Mouse (Mus musculus) thymus, adult 18-20 months (tissue): ENCODE measurements around the gene Fam13a.

ENCODE experiments used
- DNase-seq, 2 experiments: peaks; one replicate each; pipeline ENCODE4 v3.0.0; 2022; ENCODE audit warnings: mixed read lengths in 2 of 2

Gene Fam13a

GRCm38 (mm10) chr6:58998528-58998927 is 25.8 kb downstream of the Fam13a start:
- DNase-seq, result no peak

- no peak for DNase-seq
Measured at GRCm38 (mm10) chr6:58989149-58989548, 35.2 kb downstream of the Fam13a start.

DNA sequence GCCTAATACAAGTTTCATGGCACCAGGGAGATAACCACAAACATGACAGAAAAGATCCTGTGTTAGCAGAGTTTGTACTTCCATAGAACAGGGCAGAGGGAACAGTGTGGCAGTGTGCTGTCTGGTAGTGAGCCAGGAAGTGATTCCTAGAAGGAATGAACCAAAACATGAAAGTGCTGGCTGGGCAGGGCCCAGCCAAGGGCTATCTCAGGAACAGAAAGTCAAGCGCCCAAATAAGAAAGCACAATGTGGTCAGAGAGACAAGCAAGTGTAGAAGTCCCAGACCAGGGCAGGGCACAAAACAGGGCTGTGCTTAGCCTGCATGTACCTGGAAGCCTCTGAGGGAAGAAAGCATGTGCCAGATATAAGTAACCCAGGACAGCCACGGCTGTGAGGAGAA is 35.6 kb downstream of the Fam13a start:
- no peak for DNase-seq

DNA sequence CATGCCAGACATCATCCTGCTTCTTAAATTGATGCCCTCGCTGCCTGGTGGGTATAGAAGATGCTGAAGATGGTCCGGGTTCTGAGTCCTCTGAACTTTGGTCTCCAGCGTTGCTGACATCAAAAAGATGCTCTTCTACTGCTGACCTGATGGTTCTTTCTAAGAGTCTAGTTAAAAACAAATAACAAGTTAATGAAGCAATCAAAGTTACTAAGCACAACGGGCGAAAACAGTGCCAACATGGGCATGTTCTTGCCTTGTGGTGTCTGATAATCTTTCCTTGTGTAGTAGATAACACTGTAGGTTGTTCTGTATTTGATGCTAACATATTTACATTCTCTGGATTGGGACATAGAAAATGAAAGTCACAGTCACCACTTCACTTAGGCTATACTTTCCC is 37.2 kb downstream of the Fam13a start:
- DNase-seq, result no peak

DNA sequence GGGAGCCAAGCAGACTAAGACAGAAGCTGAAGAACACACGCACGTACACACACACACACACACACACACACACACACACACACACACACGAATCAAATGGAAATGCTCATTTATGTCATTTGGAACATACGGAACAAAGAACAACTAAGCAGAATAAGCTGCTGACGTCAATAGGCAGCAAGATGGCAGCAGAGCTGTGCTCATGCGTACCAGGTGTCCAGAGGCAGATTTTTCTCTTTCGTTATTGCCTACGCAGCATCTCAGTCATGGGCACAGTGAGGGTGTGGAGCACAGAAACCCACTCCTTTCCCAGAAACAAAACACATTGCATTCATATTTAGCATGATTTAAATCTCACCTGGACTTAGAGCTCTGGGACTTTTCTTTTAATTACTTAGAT is 39.2 kb downstream of the Fam13a start:
- DNase-seq, result no peak

DNA sequence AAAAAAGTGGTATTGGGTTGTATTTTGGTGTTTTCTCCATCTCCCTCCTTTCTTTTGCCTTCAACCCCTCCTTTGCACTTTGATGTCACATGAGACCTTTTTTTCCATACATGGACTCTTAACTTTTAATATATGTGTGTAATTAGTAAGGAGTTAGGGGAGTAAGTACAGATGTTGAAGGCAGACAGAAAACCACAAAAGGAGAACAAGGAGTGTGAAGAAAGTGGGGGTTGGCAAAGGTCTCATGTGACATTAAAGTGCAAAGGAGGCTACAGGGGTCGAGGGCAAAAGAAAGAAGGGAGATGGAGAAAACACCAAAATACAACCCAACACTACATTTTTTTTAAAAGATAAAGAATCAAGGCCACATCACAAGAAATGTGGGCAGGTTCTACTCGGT is 49.1 kb downstream of the Fam13a start:
- no peak for DNase-seq

DNA sequence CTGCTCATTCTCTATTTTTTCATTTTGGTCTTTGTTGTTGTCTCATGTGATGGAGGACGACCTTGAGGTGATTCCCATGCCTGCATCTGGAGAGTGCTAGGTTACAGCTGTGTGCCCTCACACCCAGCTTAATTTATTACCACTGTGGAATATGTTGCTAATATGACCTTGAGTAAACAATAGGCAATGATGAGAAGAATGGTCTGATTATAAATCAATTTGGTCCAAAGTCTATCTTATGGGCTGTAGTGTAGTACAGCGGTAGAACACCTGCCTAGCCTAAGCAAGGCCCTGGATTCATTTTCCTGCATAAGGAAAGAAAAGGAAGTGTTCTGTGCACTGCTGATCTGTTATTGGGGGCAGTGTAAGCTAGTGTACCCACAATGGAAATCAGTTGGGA is 49.9 kb downstream of the Fam13a start:
- no peak for DNase-seq

DNA sequence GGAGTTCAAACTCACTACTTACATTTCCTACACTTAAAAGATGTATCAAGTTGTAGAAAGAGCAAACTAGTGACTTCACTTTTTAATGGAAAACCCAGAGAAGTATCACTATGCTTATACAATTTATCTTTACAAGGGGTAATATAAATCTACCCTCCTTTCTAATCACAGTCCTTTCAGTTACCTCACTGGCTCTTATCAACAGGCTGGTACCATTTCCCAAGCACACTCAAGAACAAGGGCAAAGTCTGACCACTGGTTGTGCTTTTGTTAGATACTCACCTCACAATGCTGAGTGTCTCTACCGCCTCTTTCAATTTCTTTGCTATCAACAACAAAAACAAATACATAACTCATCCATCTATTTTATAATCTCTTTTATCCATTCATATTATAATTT is 51.5 kb downstream of the Fam13a start:
- no peak for DNase-seq

DNA sequence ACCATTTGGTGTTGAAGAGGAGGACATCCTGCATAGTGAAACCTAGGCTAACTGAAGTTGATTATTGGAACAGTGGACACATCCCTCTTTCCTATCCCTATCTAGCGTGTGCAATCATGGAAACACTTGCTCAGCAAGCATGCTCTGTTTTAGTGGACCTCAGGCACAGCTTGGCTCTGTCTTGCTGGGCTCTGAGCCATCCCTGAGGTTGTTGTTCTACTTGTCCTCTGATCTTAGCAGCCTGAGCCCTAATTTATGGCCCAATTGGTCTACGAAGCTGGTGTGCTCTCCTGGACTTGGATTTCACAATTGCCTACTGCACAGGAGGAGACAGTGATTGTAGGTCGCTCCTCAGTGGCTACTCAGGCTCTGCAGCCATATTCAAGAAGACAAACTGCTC is 56.1 kb downstream of the Fam13a start:
- DNase-seq, result no peak

GRCm38 (mm10) chr6:58965071-58965831 is 59.1 kb downstream of the Fam13a start:
- DNase-seq, result no peak

- no peak for DNase-seq
Measured at GRCm38 (mm10) chr6:58964565-58964964, 59.8 kb downstream of the Fam13a start.

DNA sequence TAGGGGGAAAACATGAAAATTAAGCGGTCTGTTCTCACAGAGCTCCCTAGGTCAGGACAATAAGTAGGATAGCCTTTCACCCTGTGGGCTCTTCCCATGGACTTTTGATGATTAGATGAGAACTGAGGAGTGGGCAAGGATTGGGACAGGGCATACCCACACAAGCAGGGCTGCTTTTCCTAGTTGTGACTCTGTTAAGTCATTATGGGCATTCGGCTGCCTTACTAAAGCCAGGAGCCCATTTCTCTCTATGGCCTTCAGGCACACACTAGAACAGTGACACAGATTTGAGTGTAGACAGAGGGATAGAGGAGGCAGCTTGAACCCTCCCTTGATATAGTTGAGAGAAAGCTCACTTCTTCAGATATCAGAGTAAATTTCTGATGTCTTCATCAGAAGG is 60.3 kb downstream of the Fam13a start:
- DNase-seq, result no peak

DNA sequence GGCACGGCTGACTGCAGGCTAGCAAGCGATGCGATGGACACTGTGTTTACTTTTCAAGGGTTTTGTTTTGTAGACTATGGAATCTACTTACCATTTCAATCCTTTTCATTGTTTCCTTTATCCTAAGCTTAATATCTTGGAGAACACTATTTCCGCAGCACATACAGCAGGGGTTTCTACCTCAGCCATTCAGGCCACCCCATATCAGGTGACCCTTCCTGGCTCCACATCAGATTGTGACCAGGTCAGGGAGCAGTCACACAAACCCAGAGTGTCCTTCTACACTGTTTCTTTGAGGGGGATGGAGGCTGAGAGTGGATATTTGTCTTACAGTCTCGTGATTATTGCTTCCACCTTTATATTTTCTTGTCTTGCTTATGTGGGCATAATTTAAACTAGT is 61.7 kb downstream of the Fam13a start:
- DNase-seq, result no peak

- DNase-seq, result no peak
Measured at GRCm38 (mm10) chr6:58960523-58960922, 63.8 kb downstream of the Fam13a start.

GRCm38 (mm10) chr6:58951128-58951992 is 73.0 kb downstream of the Fam13a start:
- DNase-seq, result no peak

GRCm38 (mm10) chr6:58950410-58950809 is 73.9 kb downstream of the Fam13a start:
- DNase-seq, result no peak

- no peak for DNase-seq
Measured at GRCm38 (mm10) chr6:58946840-58947239, 77.5 kb downstream of the Fam13a start.

GRCm38 (mm10) chr6:58946246-58946645 is 78.1 kb downstream of the Fam13a start:
- DNase-seq, result no peak

DNA sequence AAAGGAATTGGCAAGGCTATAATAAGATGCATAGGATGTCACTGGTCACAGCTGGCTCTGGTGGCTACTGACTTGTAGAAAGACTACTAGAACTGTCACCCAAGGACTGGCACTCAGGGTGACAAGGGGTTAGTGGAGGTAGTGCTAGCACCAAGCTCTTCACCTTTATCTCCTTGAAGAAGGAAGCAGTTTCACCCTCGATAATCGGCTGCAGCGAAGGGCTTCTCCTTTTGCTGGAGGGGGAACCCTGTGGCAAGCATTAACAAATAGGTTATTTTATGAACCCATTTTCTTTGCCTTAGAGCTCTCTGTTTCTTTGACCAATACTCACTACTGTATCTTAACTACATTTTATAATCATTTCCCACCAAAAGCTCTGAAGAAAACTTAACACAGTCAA is 80.4 kb downstream of the Fam13a start:
- no peak for DNase-seq

- no peak for DNase-seq
Measured at GRCm38 (mm10) chr6:58942276-58942675, 82.1 kb downstream of the Fam13a start.

GRCm38 (mm10) chr6:58937726-58938125 is 86.6 kb downstream of the Fam13a start:
- DNase-seq, result no peak

DNA sequence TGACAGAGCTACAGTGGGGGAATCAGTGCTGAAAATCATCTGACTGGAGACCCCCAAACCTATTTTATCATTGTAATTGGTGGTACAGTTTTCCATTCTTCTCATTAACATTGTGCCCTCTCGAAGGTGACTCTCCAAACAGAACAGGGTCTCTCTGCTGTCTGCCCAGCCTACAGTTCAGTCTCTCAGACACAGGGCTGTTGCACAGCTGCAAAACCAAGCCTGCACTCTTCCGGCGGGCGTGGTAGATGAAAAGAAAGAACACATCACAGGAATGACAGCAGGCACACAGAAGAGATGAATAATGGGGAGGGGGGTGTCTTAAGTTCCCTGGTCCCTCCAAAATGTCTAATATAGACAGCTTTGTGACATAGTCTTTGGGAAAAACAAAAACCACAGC is 90.2 kb downstream of the Fam13a start:
- no peak for DNase-seq

- DNase-seq, result no peak
Measured at GRCm38 (mm10) chr6:58933189-58933913, 91.0 kb downstream of the Fam13a start.
